Mouse (Mus musculus) kidney, adult 2 months (tissue): ENCODE data around the gene Cyp4f40. TPM values are rescaled to one million over a fixed set of nuclear protein-coding genes. Genes with fewer than 3 reads are reported as not detected.
A peak's percentile ranks its signal among the peaks of the same experiment; 100 is the strongest.
"Not testable (repeated sequence)": the region's sequence is repeated elsewhere in the genome, so short reads cannot be mapped to it uniquely, and the experiment has no call there.

ENCODE experiments used
- DNase-seq: peaks from one replicate; pipeline ENCODE4 v3.0.0; 2021
- H3K27ac ChIP-seq: fragments of 200-500 bp; 2 replicates; pipeline ENCODE4 v1.5.1; 2012; ENCODE audit warnings: low read depth, low read length, control low read depth, inconsistent platforms; ENCODE audit not compliant: insufficient read depth
- H3K27me3 ChIP-seq: fragments of 200-500 bp; replicated peaks from 2 replicates; pipeline ENCODE4 v1.6.1; 2012; ENCODE audit warnings: mild to moderate bottlenecking, moderate library complexity, low read length, inconsistent platforms; ENCODE audit not compliant: control insufficient read depth, insufficient read depth
- H3K36me3 ChIP-seq: fragments of 200-500 bp; 2 replicates; pipeline ENCODE4 v1.6.1; 2012; ENCODE audit warnings: mild to moderate bottlenecking, moderate library complexity, low read length, inconsistent platforms; ENCODE audit not compliant: control insufficient read depth, insufficient read depth
- H3K4me1 ChIP-seq: fragments of 200-500 bp; 2 replicates; pipeline ENCODE4 v1.6.1; 2011; ENCODE audit warnings: low read length; ENCODE audit not compliant: control insufficient read depth, insufficient read depth
- H3K4me3 ChIP-seq: fragments of 200-500 bp; 2 replicates; pipeline ENCODE4 v1.5.1; 2011; ENCODE audit warnings: mild to moderate bottlenecking, low read depth, low read length, control low read depth; ENCODE audit not compliant: insufficient read depth
- CTCF ChIP-seq: fragments of 200-500 bp; conservative IDR thresholded peaks from 2 replicates; pipeline ENCODE4 v1.5.1; 2011; ENCODE audit warnings: low read depth, mild to moderate bottlenecking, control low read depth, low read length, moderate library complexity, mixed read lengths; ENCODE audit not compliant: insufficient read depth, insufficient read length
- POLR2A ChIP-seq: fragments of 200-500 bp; IDR thresholded peaks from one replicate; pipeline ENCODE4 v1.6.1; 2011; ENCODE audit warnings: low read depth, low read length, control low read depth
- WGBS: fragments of 180-500 bp; shearing (Covaris S2); methylation state at CpG from one replicate; pipeline ENCODE4 v1.1.7; 2018; 5-methylcytosine and 5-hydroxymethylcytosine counted together
- polyA plus RNA-seq: library from polyadenylated mRNA; depleted of rRNA; stranded (reverse); fragments of >200 nt; gene quantifications from 2 replicates; pipeline ENCODE4 v1.2.3, GENCODE M21; 2012; rRNA removed

The Cyp4f40 gene
- not detected in 2 replicates for polyA plus RNA-seq

GRCm38 (mm10) chr17:32658712-32659111 lies at the start of gene Cyp4f40:
Gene Cyp4f40 (plus strand): TSS chr17:32658900.
- peak; percentile 74 for DNase-seq
- TF ChIP-seq CTCF (no peak), POLR2A (no peak)
- H3K4me1 ChIP-seq: no peaks in the 10 kb centered on the region
- no peaks in the 10 kb centered on the region for H3K27me3 ChIP-seq
- H3K36me3 ChIP-seq: no peaks in the 10 kb centered on the region
- no peak within 1 kb of the TSS for H3K4me3 ChIP-seq
- WGBS: 31% methylated on average over 2 of the region's 2 CpGs
- H3K27ac ChIP-seq: no peak within 1 kb of the TSS

GRCm38 (mm10) chr17:32610231-32610630 lies 48.5 kb upstream of the Cyp4f40 start:
- H3K36me3 ChIP-seq, H3K4me1 ChIP-seq, H3K4me3 ChIP-seq, H3K27ac ChIP-seq, DNase-seq, H3K27me3 ChIP-seq: not testable (repeated sequence)
- WGBS: 82% methylated on average over 3 of the region's 3 CpGs

- Histone ChIP-seq H3K4me1 (no peaks in the 10 kb centered on the region), H3K4me3 (no peak overlapping the region), H3K36me3 (no peaks in the 10 kb centered on the region), H3K27me3 (no peaks in the 10 kb centered on the region), H3K27ac (no peak overlapping the region)
- TF ChIP-seq POLR2A: no peak
- no peak for DNase-seq
- 87% methylated on average over 3 of the region's 3 CpGs for WGBS
Measured at GRCm38 (mm10) chr17:32610896-32611295, 47.8 kb upstream of the Cyp4f40 start.

- Histone ChIP-seq H3K4me3 (no peak overlapping the region), H3K27ac (no peak overlapping the region), H3K27me3 (no peaks in the 10 kb centered on the region), H3K36me3 (no peaks in the 10 kb centered on the region), H3K4me1 (no peaks in the 10 kb centered on the region)
- 70% methylated on average over 3 of the region's 3 CpGs for WGBS
- DNase-seq: no peak
- TF ChIP-seq POLR2A (no peak), CTCF (no peak)
Measured at GRCm38 (mm10) chr17:32612417-32612816, 46.3 kb upstream of the Cyp4f40 start.

- H3K4me1 ChIP-seq: no peaks in the 10 kb centered on the region
- WGBS: 56% methylated on average over 1 of the region's 1 CpGs
- no peak overlapping the region for H3K4me3 ChIP-seq
- TF ChIP-seq POLR2A (no peak), CTCF (no peak)
- H3K27ac ChIP-seq: no peak overlapping the region
- DNase-seq: no peak
- no peaks in the 10 kb centered on the region for H3K36me3 ChIP-seq
- no peaks in the 10 kb centered on the region; the same call in 1 of the 2 replicates for H3K27me3 ChIP-seq
Measured at GRCm38 (mm10) chr17:32617252-32617651, 41.4 kb upstream of the Cyp4f40 start.

GRCm38 (mm10) chr17:32621018-32621417 lies 37.7 kb upstream of the Cyp4f40 start, which contains the start of gene Cyp4f37:
Gene Cyp4f37 (plus strand): TSS chr17:32621309.
- H3K4me3 ChIP-seq: not testable (repeated sequence)

GRCm38 (mm10) chr17:32629726-32630125 lies 29.0 kb upstream of the Cyp4f40 start:
- not testable (repeated sequence) for H3K4me3 ChIP-seq, DNase-seq, H3K27me3 ChIP-seq, H3K4me1 ChIP-seq, H3K36me3 ChIP-seq, H3K27ac ChIP-seq
- WGBS: 79% methylated on average over 7 of the region's 7 CpGs

More at GRCm38 (mm10) chr17:32621018-32621417, 37.7 kb upstream of the Cyp4f40 start, which contains the start of gene Cyp4f37:
- not testable (repeated sequence) for H3K36me3 ChIP-seq, DNase-seq, H3K27ac ChIP-seq, H3K4me1 ChIP-seq, H3K27me3 ChIP-seq
- 69% methylated on average over 4 of the region's 4 CpGs for WGBS

GRCm38 (mm10) chr17:32631936-32632335 lies 26.8 kb upstream of the Cyp4f40 start:
- 63% methylated on average over 3 of the region's 3 CpGs for WGBS
- Histone ChIP-seq H3K27me3 (no peaks in the 10 kb centered on the region), H3K36me3 (no peaks in the 10 kb centered on the region), H3K27ac (no peak overlapping the region), H3K4me3 (no peak overlapping the region), H3K4me1 (no peaks in the 10 kb centered on the region)
- no peak for DNase-seq
- TF ChIP-seq CTCF: no peak
- no peak for TF ChIP-seq POLR2A

GRCm38 (mm10) chr17:32634242-32634971 lies 24.3 kb upstream of the Cyp4f40 start:
- H3K4me1 ChIP-seq, H3K27me3 ChIP-seq, H3K4me3 ChIP-seq, DNase-seq, H3K36me3 ChIP-seq, H3K27ac ChIP-seq: not testable (repeated sequence)
- WGBS: 88% methylated on average over 9 of the region's 9 CpGs
